Mouse (Mus musculus) midbrain, embryonic 14.5 days (tissue): ENCODE measurements around the gene Gck. TPM values are rescaled to one million over a fixed set of nuclear protein-coding genes. Genes with fewer than 3 reads are reported as not detected.

Experiments
- ATAC-seq: fragments of 200-750 bp; cut with Nextera tagmentation; 2 replicates; pipeline ENCODE4 v1.8.0; 2017; ENCODE audit warnings: moderate number of reproducible peaks, moderate library complexity; ENCODE audit not compliant: low FRiP score, low TSS enrichment
- DNase-seq: peaks from one replicate; pipeline ENCODE4 v3.0.0-alpha.2; 2015
- H3K27ac ChIP-seq: fragments of 300-500 bp; sonication (generic); replicated peaks from 2 replicates; pipeline ENCODE4 v1.5.1; 2014; ENCODE audit warnings: mild to moderate bottlenecking, low read depth, low read length, moderate library complexity
- H3K27me3 ChIP-seq: fragments of 300-500 bp; sonication (generic); 2 replicates; pipeline ENCODE4 v1.6.1; 2014; ENCODE audit warnings: low read length, control low read depth, mixed read lengths; ENCODE audit not compliant: control insufficient read depth, insufficient read depth
- H3K36me3 ChIP-seq: fragments of 300-500 bp; sonication (generic); 2 replicates; pipeline ENCODE4 v1.6.1; 2014; ENCODE audit warnings: low read length, control low read depth; ENCODE audit not compliant: control insufficient read depth, insufficient read depth
- H3K4me1 ChIP-seq: fragments of 300-500 bp; sonication (generic); 2 replicates; pipeline ENCODE4 v1.6.1; 2014; ENCODE audit warnings: mild to moderate bottlenecking, antibody characterized with exemption, low read length, control low read depth; ENCODE audit not compliant: control insufficient read depth, insufficient read depth
- H3K4me2 ChIP-seq: fragments of 300-500 bp; sonication (generic); 2 replicates; pipeline ENCODE4 v1.6.1; 2014; ENCODE audit warnings: mild to moderate bottlenecking, low read length, moderate library complexity
- H3K4me3 ChIP-seq: fragments of 300-500 bp; sonication (generic); replicated peaks from 2 replicates; pipeline ENCODE4 v1.5.1; 2014; ENCODE audit warnings: low read depth, low read length
- H3K9ac ChIP-seq: fragments of 300-500 bp; sonication (generic); replicated peaks from 2 replicates; pipeline ENCODE4 v1.6.1; 2014; ENCODE audit warnings: mild to moderate bottlenecking, low read length, moderate library complexity
- H3K9me3 ChIP-seq: fragments of 300-500 bp; sonication (generic); 2 replicates; pipeline ENCODE4 v1.6.1; 2016; ENCODE audit warnings: low read length, control low read depth, mixed read lengths; ENCODE audit not compliant: control insufficient read depth
- WGBS: fragments of 180-500 bp; shearing (Covaris S2); extraction: QIAGEN DNeasy Blood & Tissue Kit; methylation state at CpG from one replicate; pipeline ENCODE4 v1.1.7; 2014; 5-methylcytosine and 5-hydroxymethylcytosine counted together
- polyA plus RNA-seq: library from polyadenylated mRNA; unstranded; fragments of >200 nt; fragmentation: Nextera tagmentation; extraction: Ambion mirVana; gene quantifications from 2 replicates; pipeline ENCODE4 v1.2.1, GENCODE M21; 2014

Gck gene
- polyA plus RNA-seq, 1 experiment from 2014 or later: 5.9 TPM

GRCm38 (mm10) chr11:5913256-5913655 lies 36.6 kb downstream of the Gck start:
- no peak overlapping the region for H3K4me3 ChIP-seq
- no peak for ATAC-seq
- WGBS: 72% methylated on average over 8 of the region's 8 CpGs
- no peaks in the 10 kb centered on the region for H3K4me1 ChIP-seq
- no peaks in the 10 kb centered on the region for H3K27me3 ChIP-seq
- DNase-seq: no peak
- H3K27ac ChIP-seq: no peak overlapping the region
- H3K36me3 ChIP-seq: no peaks in the 10 kb centered on the region
- H3K4me2 ChIP-seq: no peak overlapping the region
- H3K9me3 ChIP-seq: no peaks in the 10 kb centered on the region
- no peak overlapping the region for H3K9ac ChIP-seq

DNA sequence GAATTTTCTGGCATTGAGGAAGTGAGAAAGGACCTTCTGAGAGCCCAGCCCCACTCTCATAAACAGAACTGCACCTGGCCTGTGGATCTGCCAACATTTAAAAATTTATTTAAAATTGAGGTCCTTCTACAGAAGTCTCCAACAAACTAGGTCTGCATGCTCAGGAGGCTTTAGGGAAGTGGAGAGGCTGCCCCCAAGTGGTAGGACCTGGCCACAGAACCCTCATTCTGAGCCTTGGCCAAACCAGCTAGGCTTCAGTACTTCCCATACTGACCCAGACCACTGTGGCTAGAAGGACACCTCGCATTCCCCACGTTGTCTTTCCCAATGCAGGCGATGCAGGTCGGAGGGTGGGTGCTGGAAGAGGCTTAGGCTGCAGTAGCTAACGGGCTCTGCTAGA lies 37.2 kb downstream of the Gck start:
- no peak for ATAC-seq

GRCm38 (mm10) chr11:5908642-5909041 lies 41.2 kb downstream of the Gck start:
- no peaks in the 10 kb centered on the region for H3K36me3 ChIP-seq
- H3K27ac ChIP-seq: no peak overlapping the region
- H3K4me1 ChIP-seq: no peaks in the 10 kb centered on the region
- 89% methylated on average over 4 of the region's 4 CpGs for WGBS
- H3K27me3 ChIP-seq: no peaks in the 10 kb centered on the region
- no peak overlapping the region for H3K4me2 ChIP-seq
- H3K9me3 ChIP-seq: no peaks in the 10 kb centered on the region
- no peak overlapping the region for H3K9ac ChIP-seq
- no peak for ATAC-seq
- no peak overlapping the region for H3K4me3 ChIP-seq
- no peak for DNase-seq

More for the DNA sequence above, 37.2 kb downstream of the Gck start:
- H3K27me3 ChIP-seq: no peaks in the 10 kb centered on the region
- H3K36me3 ChIP-seq: no peaks in the 10 kb centered on the region
- H3K9me3 ChIP-seq: no peaks in the 10 kb centered on the region
- peak; percentile 68 for DNase-seq
- H3K4me1 ChIP-seq: no peaks in the 10 kb centered on the region
- H3K27ac ChIP-seq: no peak overlapping the region
- WGBS: 34% methylated on average over 5 of the region's 5 CpGs
- H3K9ac ChIP-seq: no peak overlapping the region
- H3K4me2 ChIP-seq: no peak overlapping the region
- no peak overlapping the region for H3K4me3 ChIP-seq

GRCm38 (mm10) chr11:5907096-5907495 lies 42.8 kb downstream of the Gck start:
- H3K4me2 ChIP-seq: no peak overlapping the region
- WGBS: 37% methylated on average over 5 of the region's 5 CpGs
- H3K9ac ChIP-seq: no peak overlapping the region
- H3K4me3 ChIP-seq: no peak overlapping the region
- no peaks in the 10 kb centered on the region for H3K27me3 ChIP-seq
- no peaks in the 10 kb centered on the region for H3K9me3 ChIP-seq
- H3K27ac ChIP-seq: no peak overlapping the region
- no peaks in the 10 kb centered on the region for H3K36me3 ChIP-seq
- no peak for ATAC-seq
- no peak for DNase-seq
- peaks cover 8% of the 10 kb centered on the region; the same call in 1 of the 2 replicates for H3K4me1 ChIP-seq

GRCm38 (mm10) chr11:5905778-5906518 lies 43.9 kb downstream of the Gck start:
- Histone ChIP-seq H3K4me3 (no peak overlapping the region), H3K27ac (no peak overlapping the region), H3K9ac (no peak overlapping the region), H3K36me3 (no peaks in the 10 kb centered on the region), H3K4me1 (peaks cover 20% of the 10 kb centered on the region), H3K27me3 (no peaks in the 10 kb centered on the region), H3K4me2 (no peak overlapping the region), H3K9me3 (no peaks in the 10 kb centered on the region)
- DNase-seq: no peak
- no peak for ATAC-seq
- WGBS: 85% methylated on average over 10 of the region's 10 CpGs

- Histone ChIP-seq H3K4me3 (no peak overlapping the region), H3K9ac (no peak overlapping the region), H3K9me3 (no peaks in the 10 kb centered on the region), H3K4me2 (no peak overlapping the region), H3K27me3 (no peaks in the 10 kb centered on the region), H3K4me1 (peaks cover 22% of the 10 kb centered on the region), H3K27ac (no peak overlapping the region), H3K36me3 (no peaks in the 10 kb centered on the region)
- DNase-seq (no peak), ATAC-seq (no peak)
- WGBS: 95% methylated on average over 6 of the region's 6 CpGs
Observed at GRCm38 (mm10) chr11:5904871-5905270, 45.0 kb downstream of the Gck start.

- no peak for ATAC-seq
- Histone ChIP-seq H3K27ac (no peak overlapping the region), H3K4me2 (no peak overlapping the region), H3K4me3 (no peak overlapping the region), H3K9me3 (no peaks in the 10 kb centered on the region), H3K36me3 (no peaks in the 10 kb centered on the region), H3K27me3 (no peaks in the 10 kb centered on the region), H3K9ac (no peak overlapping the region), H3K4me1 (peaks cover 22% of the 10 kb centered on the region)
- no peak for DNase-seq
- WGBS: 84% methylated on average over 19 of the region's 19 CpGs
Observed at GRCm38 (mm10) chr11:5904357-5904756, 45.5 kb downstream of the Gck start.

GRCm38 (mm10) chr11:5903844-5904243 lies 46.0 kb downstream of the Gck start:
- no peak overlapping the region for H3K27ac ChIP-seq
- 87% methylated on average over 2 of the region's 2 CpGs for WGBS

DNA sequence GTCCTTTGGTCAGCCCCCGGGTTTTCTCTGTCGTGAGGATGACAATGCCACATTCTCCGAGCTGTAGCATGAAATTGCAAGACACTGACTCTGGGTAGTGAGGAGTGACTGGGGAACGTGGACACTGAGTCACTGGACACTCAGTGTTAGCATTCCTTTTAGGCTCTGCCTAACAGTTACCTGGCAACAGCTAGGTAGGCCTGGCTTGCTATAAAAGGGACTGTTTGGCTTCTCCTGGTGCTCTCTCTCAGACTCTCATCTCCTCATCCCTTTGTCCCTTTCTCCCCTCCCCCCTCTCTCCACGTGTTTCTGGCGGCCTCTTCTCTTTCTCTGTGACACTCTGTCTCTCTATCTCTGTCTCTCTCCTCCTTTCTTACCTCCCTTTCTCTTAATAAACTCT lies 47.5 kb downstream of the Gck start:
- under 1% methylated on average over 6 of the region's 6 CpGs for WGBS
- no peaks in the 10 kb centered on the region for H3K9me3 ChIP-seq
- H3K27ac ChIP-seq: peak overlapping the region; percentile 87
- peak overlapping the region; percentile 40 for H3K4me3 ChIP-seq
- DNase-seq (peak; percentile 62), ATAC-seq (0 out of 2 replicates have a peak, but pooled peaks have one; percentile 16)
- H3K9ac ChIP-seq: peak overlapping the region; percentile 70
- peaks cover 25% of the 10 kb centered on the region for H3K4me1 ChIP-seq
- 0 out of 2 replicates have a peak, but pooled peaks cover 4% of the 10 kb centered on the region for H3K27me3 ChIP-seq
- H3K4me2 ChIP-seq: peak overlapping the region; percentile 82
- no peaks in the 10 kb centered on the region for H3K36me3 ChIP-seq

More at GRCm38 (mm10) chr11:5903844-5904243, 46.0 kb downstream of the Gck start:
- no peak overlapping the region for H3K9ac ChIP-seq
- no peak for DNase-seq
- no peak overlapping the region for H3K4me3 ChIP-seq
- H3K36me3 ChIP-seq: no peaks in the 10 kb centered on the region
- H3K4me2 ChIP-seq: no peak overlapping the region
- H3K27me3 ChIP-seq: no peaks in the 10 kb centered on the region
- H3K9me3 ChIP-seq: no peaks in the 10 kb centered on the region
- ATAC-seq: no peak
- H3K4me1 ChIP-seq: peaks cover 22% of the 10 kb centered on the region
